Mouse (Mus musculus) urinary bladder, postnatal 14 days (tissue): Measurements from ENCODE around the gene Slc12a9.

Source experiments
- DNase-seq: peaks from one replicate; pipeline ENCODE4 v3.0.0; 2021; ENCODE audit warnings: low spot score

Gene Slc12a9

DNA sequence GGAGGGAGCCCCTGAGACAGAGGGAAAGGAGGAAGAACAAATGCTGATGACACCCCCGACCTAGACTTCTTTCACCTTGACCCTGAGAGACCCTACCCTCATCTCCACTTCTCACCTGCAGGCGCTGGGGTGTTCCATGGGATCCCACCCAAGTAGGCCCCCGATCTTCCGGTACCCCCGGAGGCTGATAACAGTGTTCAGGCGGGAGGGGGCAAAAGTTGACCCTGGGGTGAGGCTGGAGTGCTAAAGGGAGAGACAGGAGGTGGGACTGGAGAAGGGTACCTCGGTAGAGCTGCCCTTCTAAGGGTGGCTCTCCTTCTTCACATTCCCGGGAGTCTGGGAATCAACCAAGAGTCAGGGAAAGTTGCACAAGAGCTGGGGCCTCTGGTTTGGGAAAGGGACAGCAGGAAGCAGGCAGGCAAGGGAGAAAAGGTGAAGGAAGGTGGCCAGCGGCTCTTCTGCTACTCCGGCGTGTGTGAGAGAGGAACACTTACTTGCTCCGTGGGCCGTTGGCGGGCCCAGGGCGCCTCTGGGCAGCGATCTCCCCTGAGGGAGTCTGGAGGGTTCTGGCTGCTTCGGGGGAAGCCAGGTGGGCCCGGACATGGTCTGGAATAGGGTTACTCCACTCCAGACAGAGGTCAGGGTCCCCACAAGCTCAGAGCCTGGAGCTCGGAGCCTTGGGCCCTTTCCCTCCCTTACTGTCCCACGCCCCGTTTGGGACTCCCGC, 19.8 kb downstream of the Slc12a9 start:
- no peak for DNase-seq

DNA sequence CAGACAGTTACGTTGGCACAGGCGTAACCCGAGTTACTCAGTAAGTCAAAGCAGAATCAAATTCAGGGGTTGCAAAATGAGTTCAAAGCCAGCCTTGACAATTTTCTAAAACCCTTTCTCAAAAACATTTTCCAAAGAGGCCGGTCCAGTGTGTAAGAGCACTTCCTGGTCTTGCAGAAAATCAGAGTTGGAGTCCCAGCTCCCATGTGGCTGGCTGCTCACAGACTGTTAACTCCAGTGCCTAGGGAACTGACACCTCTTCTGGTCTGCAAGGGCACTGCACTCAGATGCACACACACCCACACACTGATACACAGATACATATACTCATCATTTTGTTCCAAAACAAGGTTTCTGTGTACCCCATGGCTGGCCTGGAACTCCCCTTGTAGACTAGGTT, 25.0 kb downstream of the Slc12a9 start:
- DNase-seq, result no peak

DNA sequence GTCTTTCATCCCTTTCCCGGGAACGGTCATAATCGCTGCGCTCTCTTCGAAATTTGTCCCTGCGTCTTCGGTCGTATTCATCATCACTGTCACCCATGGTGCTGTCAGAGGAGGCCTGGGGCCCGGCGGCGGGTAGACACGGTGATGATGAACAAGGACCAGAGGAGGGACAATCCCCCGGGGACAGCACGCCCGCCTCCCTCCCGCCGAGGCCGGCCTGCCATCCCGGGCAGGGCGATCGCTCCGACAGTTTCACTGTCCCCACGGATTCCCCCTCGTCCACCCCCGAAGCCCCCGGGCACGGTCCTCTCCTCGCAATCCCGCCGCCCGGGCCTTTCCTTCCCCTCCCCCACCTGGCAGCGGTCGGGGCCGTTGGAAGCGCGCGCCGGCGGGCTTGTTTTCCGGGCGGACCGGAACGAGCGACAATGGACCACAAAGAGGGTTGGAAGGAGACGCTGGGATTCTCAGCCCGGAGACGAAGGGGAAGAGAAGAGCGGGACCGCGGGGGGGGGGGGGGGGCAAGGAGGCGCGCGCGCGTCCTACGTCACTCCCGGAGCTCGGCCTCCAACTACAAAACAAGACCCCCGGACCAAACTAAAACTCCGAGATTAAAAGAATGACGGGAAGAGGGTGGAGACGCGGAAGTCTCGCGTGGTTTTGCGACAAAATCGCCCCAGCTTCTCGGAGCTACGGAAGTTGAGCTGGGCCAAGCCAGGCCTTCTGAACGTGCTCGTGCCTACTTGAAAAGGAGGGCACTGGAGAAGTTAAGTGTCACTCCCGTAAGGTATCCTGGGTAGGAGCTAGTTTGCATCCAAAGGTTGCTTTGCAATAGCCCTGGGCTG, 26.1 kb downstream of the Slc12a9 start, which contains the start of gene Srrt:
Gene Srrt (minus strand): TSS at position 604 of the 842 bp plus-strand sequence.
- peak; percentile 91 for DNase-seq

DNA sequence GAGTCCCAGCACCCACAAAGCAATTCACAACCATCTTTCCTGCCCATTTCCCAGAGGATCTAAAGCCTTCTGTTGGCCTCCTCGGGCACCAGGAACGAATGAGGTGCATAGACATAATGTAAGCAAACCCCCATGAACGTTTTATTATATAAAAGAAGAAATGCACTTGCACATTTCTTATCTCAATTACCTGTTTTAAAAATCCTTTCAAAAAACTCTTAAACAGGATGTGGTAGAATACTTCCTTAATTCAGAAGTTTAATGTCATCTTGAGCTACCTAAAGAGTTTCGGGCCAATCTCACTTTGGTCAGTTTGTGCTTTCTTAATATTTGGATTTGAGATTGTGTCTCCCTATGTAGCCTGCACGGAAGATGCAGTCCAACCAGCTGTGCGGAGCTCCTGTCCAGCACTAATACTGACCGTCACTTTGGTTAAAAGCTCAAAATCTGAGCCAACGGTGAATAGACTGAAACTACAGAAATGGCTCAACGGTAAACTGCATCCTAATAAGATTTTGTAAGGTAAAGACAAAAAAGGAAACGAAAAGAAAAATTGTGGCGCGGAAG, 26.9 kb downstream of the Slc12a9 start:
- no peak for DNase-seq

DNA sequence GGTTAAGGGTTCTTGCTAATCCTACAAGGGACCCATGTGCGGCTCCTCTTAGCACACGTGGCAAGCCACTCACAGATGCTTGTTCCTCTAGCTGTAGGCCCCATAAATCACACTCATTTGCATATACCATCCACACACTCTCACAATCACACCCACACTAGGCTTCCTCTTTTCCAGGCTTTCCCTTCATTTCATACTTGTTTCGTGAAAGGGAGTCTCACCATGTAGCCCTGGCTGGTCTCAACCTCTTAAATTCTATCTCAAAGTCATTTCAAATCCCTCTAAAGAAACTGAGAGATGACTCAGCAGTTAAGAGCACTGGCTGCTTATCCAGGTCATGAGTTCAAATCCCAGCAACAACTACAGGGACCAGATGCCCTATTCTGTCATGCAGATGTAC, 27.6 kb downstream of the Slc12a9 start:
- no peak for DNase-seq

DNA sequence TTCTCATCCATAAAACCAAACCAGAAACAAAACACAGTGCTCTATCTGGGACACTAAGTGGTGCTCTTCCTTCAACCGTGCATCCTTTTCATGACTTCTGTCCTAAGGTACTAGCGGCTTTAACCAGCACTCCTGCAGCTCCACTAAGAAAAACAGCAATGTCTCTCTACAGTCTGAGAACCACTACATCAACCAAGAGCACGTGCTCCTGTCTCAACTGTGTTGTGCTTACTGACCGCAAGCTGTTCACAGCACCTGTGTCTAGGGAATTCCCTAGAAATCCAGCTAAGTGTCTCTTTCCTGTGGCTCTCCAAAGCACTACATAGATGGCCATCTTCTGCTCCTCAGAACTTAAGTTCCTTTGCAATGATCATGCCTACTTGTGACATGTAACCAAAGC, 28.6 kb downstream of the Slc12a9 start:
- DNase-seq, result no peak

DNA sequence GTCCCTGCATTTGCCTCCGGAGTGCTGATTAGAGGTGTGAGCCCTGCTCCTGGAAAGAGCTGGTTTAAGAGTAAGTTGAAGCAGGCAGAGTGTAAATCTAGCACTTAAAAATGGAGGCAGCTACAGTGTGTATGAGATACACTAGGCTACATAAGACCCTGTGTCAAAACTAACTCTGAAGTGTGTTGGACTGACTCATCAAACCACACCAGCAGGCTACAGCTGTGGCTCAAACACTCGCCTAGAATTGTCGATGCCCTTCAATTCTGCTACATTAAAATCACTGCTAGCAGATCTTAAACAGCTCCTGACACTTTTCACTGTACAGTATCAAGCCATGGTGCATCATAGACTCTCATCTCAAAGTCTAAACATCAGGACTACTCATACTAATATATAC, 29.2 kb downstream of the Slc12a9 start:
- no peak for DNase-seq

DNA sequence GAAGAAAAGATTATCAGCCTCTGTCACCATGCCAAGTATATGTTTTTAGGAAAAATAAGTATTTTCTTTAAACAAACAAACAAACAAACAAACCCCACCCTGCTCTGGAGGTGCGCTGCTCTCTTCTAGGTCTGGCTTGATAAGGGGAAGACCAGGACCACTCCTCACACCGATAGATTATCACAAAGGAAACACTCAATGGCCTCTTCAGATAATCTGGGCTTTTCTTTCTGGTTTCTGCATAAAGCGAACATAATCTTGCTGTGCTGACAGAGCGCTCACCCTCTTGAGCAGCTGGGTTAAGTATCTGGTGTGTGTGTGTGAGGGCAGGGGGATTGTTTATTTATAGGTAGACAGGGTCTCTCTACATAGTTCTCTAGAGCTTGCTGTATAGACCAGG, 29.8 kb downstream of the Slc12a9 start:
- DNase-seq, result no peak

DNA sequence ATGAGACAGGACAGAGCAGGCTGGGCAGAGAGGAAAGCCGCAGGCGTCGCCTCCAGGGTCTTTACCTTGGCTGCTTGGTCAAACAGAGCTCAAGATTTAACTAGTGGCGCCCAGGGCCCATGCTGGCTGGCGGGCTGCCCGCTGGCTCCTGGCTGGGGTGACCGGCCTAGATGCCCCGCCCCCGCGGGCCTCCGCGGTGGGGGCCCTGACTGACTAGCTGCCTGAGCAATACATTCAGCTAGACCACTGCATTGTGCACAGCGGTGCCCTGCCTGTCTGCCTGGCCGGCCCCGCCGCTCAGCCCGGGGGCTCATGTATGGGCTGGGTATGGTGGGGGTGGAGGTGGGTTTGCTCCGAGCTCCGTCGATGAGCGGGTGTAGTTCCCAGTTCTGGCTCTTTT, 32.1 kb downstream of the Slc12a9 start:
- DNase-seq, result no peak

DNA sequence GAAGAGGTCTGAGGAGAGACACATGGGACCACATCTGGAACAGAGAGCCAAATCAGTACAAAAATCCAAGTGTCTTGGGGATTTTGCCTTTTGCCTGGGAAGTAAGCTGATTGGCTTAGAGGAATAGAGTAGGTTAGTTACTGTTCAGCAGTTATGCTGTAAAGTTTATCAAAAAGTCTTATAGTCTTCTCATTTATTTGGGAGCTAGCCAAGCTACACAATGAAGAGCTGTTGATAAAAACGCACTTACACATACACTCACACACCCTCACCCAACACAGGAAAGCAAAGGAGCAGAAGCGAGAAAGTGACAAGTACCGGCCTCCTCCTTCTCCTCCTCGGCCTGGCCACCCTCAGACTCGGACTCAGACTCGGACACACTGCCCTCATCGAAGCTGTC, 34.2 kb downstream of the Slc12a9 start:
- no peak for DNase-seq

DNA sequence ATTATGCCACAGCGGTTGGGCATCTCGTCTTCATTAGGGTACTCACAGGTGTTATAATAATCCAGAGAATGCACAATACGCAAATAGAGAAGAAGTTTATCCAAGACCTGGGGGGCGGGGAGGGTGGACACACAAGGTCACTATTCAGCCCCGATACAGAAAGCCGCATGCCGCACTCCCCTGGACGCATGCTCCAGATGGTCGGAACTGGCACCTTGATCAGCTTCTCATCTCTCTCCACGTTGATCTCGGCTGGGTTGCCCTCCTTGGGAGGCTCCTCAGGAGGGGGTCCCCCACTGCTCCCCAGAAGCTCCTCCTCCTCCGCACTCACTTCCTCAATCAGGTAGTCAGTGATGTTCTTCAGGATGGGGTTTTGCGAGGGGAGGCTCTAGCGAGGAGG, 36.3 kb downstream of the Slc12a9 start:
- no peak for DNase-seq

DNA sequence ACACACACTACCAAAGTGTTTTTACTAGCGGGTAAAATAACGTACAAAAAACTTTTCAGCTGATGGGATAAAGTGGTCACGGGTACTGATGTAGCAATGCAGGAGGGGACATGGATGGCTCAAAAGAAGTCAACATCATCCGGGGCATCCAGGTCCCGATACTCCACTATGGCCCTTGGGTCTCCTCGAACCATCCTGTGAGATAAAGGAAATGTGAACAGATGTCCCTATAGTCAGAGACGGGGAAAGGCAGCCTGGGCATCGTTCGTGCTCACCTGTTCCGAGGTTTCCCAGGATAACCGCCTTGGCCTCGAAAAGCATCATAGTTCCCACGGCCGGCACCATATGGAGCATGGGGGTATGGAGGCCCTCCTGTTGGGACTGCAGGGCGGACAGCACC, 37.7 kb downstream of the Slc12a9 start:
- no peak for DNase-seq

DNA sequence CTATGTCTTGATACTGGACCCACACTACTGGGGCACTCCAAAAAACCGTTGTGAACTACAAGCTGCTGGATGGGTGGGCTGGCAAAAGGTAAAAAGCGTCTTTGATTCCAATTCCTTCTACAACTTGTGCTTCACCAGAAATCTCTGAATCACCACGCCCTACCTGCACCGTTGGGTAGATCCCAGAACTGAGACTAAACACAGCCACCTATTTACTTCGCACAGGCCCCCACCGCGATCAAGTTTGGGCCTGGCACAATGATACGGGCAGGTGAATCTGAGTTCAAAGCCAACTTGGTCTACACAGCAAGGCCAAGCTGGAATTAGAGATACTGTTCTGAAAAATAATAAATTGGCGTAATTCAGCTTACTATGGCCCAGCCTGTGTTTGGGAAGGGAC, 38.1 kb downstream of the Slc12a9 start:
- no peak for DNase-seq

DNA sequence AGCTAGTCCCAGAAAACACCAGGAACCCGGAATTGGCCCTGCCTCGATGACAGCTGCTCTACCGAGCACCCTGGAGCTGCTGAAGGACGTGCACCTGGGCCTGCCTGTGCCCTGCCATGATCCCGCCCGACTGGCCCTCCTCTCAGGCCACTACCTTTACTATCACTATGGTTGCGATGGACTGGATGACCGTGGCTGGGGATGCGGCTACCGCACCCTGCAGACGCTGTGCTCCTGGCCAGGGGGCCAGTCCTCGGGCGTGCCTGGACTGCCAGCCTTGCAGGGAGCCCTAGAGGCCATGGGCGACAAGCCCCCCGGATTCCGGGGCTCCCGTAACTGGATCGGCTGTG, 38.7 kb downstream of the Slc12a9 start:
- DNase-seq, result no peak

DNA sequence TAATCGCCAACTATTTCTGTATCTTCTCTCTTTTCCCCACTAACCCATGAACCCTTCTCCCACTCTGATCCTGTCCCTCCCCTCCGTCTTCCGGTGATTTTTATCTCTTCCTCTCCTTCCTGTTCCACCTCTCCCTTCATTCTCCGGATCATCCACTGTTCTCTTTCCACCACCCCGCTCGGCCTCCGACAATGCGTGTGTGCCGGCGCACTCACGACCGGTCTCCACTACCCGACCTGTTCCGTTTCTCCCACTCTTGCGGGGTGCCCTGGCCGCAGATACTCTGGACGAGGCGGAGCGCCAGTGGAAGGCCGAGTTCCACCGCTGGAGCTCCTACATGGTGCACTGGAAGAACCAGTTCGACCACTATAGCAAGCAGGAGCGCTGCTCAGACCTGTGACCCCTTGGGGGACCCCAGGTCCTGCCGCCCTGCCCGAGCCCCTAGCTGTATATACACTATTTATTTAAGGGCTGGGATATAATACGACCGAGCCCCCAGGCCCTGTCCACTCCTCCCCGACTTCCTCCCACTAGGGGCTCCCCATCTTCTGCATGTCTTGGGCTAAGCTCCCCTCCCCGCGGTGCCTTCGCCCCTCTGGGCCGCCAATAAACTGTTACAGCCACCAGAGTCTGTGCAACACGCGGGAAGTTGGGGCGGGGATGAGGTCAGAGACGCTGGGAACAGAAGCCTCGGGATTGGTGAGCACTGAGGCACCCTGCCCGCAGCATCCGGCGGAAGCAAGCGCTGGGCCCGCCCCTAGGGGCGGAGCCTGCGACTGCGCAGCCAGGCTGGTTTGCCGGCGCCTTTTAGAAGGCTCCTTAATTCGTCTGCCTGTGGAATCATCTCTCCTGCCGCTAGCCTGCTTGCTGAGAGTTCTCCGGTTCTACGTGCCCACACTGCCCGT, 39.3 kb downstream of the Slc12a9 start, which contains the start of gene Ufsp1:
Gene Ufsp1 (plus strand): TSS at position 791 of the 905 bp plus-strand sequence.
- peak; percentile 95 for DNase-seq

DNA sequence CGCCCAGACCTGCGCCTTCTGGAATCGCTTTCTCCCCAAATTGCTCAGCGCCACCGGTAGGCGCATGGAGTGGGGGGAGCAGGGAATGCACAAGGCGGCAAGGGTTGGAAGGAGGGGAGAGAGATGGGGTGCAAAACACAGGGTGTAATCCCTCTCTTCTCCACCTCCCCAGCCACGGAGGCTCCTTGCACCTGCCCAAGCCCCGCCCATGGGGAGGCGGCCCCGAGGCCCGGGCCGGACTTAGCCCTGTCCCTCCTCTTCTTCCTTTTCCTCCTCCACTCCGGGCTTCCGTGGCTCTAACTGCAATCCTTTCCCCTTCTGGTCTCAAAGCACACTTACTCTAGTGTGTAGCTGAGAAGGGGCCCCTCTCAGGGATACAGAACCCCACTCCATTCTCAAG, 40.1 kb downstream of the Slc12a9 start:
- peak; percentile 87 for DNase-seq

DNA sequence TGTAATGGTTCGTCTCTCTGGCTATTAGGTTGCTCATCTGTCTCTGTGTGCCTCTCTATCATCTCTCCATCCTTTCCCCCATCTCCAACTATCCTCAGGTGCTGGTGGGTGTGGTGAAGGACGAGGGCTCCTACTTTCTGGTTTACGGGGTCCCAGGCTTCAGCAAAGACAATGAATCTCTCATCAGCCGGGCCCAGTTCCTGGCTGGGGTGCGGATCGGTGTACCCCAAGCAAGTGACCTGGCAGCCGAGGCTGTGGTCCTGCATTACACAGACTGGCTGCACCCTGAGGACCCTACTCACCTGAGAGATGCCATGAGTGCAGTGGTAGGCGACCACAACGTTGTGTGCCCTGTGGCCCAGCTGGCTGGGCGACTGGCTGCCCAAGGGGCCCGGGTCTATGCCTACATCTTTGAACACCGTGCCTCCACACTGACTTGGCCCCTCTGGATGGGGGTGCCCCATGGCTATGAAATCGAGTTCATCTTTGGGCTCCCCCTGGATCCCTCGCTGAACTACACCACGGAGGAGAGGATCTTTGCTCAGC, 41.9 kb downstream of the Slc12a9 start:
- no peak for DNase-seq

DNA sequence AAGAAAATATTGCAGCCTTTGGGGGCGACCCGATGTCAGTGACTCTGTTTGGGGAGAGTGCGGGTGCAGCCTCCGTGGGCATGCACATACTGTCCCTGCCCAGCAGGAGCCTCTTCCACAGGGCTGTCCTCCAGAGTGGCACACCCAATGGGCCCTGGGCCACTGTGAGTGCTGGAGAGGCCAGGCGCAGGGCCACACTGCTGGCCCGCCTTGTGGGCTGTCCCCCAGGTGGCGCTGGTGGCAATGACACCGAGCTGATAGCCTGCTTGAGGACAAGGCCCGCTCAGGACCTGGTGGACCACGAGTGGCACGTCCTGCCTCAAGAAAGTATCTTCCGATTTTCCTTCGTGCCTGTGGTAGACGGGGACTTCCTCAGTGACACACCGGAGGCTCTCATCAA, 42.7 kb downstream of the Slc12a9 start:
- peak; percentile 71 for DNase-seq

DNA sequence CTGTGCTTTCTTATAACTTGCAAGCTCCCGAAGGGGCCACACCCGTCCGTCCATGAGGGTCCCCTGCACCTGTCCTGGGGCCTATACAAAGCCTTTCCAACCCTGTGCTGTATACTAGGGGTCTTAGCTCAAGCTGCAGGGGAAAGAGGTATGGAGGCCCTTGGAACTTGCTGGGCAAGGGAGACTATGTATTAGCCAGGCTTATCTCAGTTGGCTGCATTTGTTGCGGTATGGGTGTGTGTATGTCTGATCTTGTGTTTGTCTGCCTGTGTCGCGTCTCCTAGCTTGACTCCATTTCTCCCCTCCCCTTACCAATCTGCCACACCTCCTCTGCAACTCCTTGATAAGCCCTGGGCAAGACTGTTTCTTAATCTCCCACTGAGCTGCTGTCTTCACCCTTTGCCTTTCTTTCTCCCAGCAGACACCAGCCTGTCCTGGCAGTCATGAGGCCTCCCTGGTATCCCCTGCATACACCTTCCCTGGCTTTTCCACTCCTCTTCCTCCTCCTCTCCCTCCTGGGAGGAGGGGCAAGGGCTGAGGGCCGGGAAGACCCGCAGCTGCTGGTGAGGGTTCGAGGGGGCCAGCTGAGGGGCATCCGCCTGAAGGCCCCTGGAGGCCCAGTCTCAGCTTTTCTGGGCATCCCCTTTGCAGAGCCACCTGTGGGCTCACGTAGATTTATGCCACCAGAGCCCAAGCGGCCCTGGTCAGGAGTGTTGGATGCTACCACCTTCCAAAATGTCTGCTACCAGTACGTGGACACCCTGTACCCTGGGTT, 43.6 kb downstream of the Slc12a9 start:
- DNase-seq, result no peak

DNA sequence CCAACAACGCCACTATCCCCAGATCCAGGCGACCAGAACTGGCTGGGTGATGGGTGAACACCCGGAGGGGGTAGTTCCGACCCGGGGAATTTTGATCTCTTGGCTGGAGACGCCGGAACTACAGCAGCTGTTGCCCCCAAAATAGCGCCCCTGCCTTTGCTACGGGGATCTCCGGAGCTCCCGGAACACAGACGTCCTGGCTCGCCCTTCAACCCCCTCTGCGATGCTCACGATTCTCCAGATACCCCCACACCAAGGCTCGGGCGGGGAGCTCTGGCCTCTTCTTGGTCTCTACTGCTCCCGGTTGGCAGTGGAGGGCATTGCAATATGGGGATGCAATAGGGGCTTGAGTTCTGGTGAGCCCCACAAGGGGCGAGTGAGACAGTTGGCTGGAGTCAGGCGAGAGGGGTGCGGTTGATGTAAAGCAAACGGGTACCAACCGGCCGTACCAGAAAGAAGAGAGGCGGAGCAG, 44.4 kb downstream of the Slc12a9 start:
- no peak for DNase-seq
